Mouse (Mus musculus) gastrocnemius, postnatal 10 days (tissue): ENCODE data around the gene Mmp15. TPM values are rescaled to one million over a fixed set of nuclear protein-coding genes. Genes with fewer than 3 reads are reported as not detected.
"Not testable (repeated sequence)": the region's sequence is repeated elsewhere in the genome, so short reads cannot be mapped to it uniquely, and the experiment has no call there.

Experiments used
- DNase-seq: peaks from one replicate; pipeline ENCODE4 v3.0.0; 2021; ENCODE audit warnings: mixed read lengths
- total RNA-seq, 2 experiments: library from RNA; stranded (reverse); gene quantifications; 2 replicates each; pipeline ENCODE4 v1.2.3; 2021

Gene Mmp15
- total RNA-seq, 2 experiments from 2014 or later = 37.5 to 44.2 TPM

GRCm38 (mm10) chr8:95377101-95377500 is 25.0 kb downstream of the Mmp15 start:
- no peak for DNase-seq

- no peak for DNase-seq
Observed at GRCm38 (mm10) chr8:95377863-95378291, 25.8 kb downstream of the Mmp15 start.

- DNase-seq = not testable (repeated sequence)
Observed at GRCm38 (mm10) chr8:95378928-95379327, 26.9 kb downstream of the Mmp15 start.

GRCm38 (mm10) chr8:95380953-95381352 is 28.9 kb downstream of the Mmp15 start:
- no peak for DNase-seq

GRCm38 (mm10) chr8:95381595-95381994 is 29.5 kb downstream of the Mmp15 start:
- DNase-seq = no peak

- DNase-seq = no peak
Observed at GRCm38 (mm10) chr8:95384501-95384900, 32.4 kb downstream of the Mmp15 start.

- DNase-seq = no peak
Observed at GRCm38 (mm10) chr8:95386037-95386436, 34.0 kb downstream of the Mmp15 start.

- DNase-seq = no peak
Observed at GRCm38 (mm10) chr8:95387221-95387620, 35.2 kb downstream of the Mmp15 start.

GRCm38 (mm10) chr8:95387936-95388335 is 35.9 kb downstream of the Mmp15 start:
- no peak for DNase-seq

GRCm38 (mm10) chr8:95390312-95390711 is 38.2 kb downstream of the Mmp15 start:
- no peak for DNase-seq

- DNase-seq = no peak
Observed at GRCm38 (mm10) chr8:95391101-95391500, 39.0 kb downstream of the Mmp15 start.

- no peak for DNase-seq
Observed at GRCm38 (mm10) chr8:95392604-95393003, 40.5 kb downstream of the Mmp15 start.

- DNase-seq = no peak
Observed at GRCm38 (mm10) chr8:95395186-95395918, 43.3 kb downstream of the Mmp15 start.

GRCm38 (mm10) chr8:95396752-95397151 is 44.7 kb downstream of the Mmp15 start:
- DNase-seq = peak; percentile 13

GRCm38 (mm10) chr8:95397201-95397600 is 45.1 kb downstream of the Mmp15 start:
- no peak for DNase-seq

- no peak for DNase-seq
Observed at GRCm38 (mm10) chr8:95399131-95399530, 47.1 kb downstream of the Mmp15 start.

GRCm38 (mm10) chr8:95401091-95401490 is 49.0 kb downstream of the Mmp15 start:
- no peak for DNase-seq

- no peak for DNase-seq
Observed at GRCm38 (mm10) chr8:95409518-95409917, 57.5 kb downstream of the Mmp15 start.

GRCm38 (mm10) chr8:95411309-95411972 is 59.4 kb downstream of the Mmp15 start:
- no peak for DNase-seq

GRCm38 (mm10) chr8:95422193-95422810 is 70.2 kb downstream of the Mmp15 start:
- no peak for DNase-seq
